Mouse (Mus musculus): ENCODE measurements around the gene 1110032A03Rik. TPM values are rescaled to one million over a fixed set of nuclear protein-coding genes. Genes with fewer than 3 reads are reported as not detected.

Gene 1110032A03Rik
- total RNA-seq, 2 experiments from 2014 or later = 32.6 to 34.2 TPM

Other genes starting within 250 kb of the 1110032A03Rik start
- gene Pts, start 246.8 kb downstream of the 1110032A03Rik start, total RNA-seq (2021) = 10 to 100 TPM; 27.6 to 29.8 TPM
- gene Il18, start 220.7 kb downstream of the 1110032A03Rik start, total RNA-seq (2021) = 10 to 100 TPM; 27.1 to 29.8 TPM
- 1 to 10 TPM; 3.4 to 3.8 TPM for gene Bco2, start 220.3 kb downstream of the 1110032A03Rik start, total RNA-seq (2021)
- not detected for gene Tex12, start 214.2 kb downstream of the 1110032A03Rik start, total RNA-seq (2021)
- 100 to 1,000 TPM; 111 TPM for gene Sdhd, start 171.7 kb downstream of the 1110032A03Rik start, total RNA-seq (2021)
- gene Timm8b, start 171.6 kb downstream of the 1110032A03Rik start, total RNA-seq (2021) = 100 to 1,000 TPM; 247 to 254 TPM
- 1 to 10 TPM; 3.3 to 4.2 TPM for gene Pih1d2, start 158.2 kb downstream of the 1110032A03Rik start, total RNA-seq (2021)
- gene Nkapd1, start 158.1 kb downstream of the 1110032A03Rik start, total RNA-seq (2021) = 10 to 100 TPM; 22.5 to 26.5 TPM
- 100 to 1,000 TPM; 115 to 117 TPM for gene Dlat, start 115.7 kb downstream of the 1110032A03Rik start, total RNA-seq (2021)
- 10 to 100 TPM; 75.4 to 80.8 TPM for gene Dixdc1, start 36.0 kb downstream of the 1110032A03Rik start, total RNA-seq (2021)
- gene 2310030G06Rik, start 29.0 kb downstream of the 1110032A03Rik start, total RNA-seq (2021) = 1 to 10 TPM; 2.1 to 2.8 TPM
- 100 to 1,000 TPM; 125 to 140 TPM for gene Cryab, start 24.2 kb downstream of the 1110032A03Rik start, total RNA-seq (2021)
- gene Hspb2, start 23.2 kb downstream of the 1110032A03Rik start, total RNA-seq (2021) = 1 to 10 TPM; 1.4 to 1.5 TPM
- gene Fdxacb1, start 7.3 kb downstream of the 1110032A03Rik start, total RNA-seq (2021) = 1 to 10 TPM; 4.7 to 6.1 TPM
- gene Alg9, start 501 bp downstream of the 1110032A03Rik start, total RNA-seq (2021) = 10 to 100 TPM; 25.5 to 26.3 TPM
- gene Ppp2r1b, start 69.8 kb upstream of the 1110032A03Rik start, total RNA-seq (2021) = 10 to 100 TPM; 17.6 to 19.1 TPM
- gene Sik2, start 233.6 kb upstream of the 1110032A03Rik start, total RNA-seq (2021) = 10 to 100 TPM; 51.5 to 56.2 TPM